Mouse (Mus musculus): Measurements from ENCODE around the gene Cpa4. TPM values are rescaled to one million over a fixed set of nuclear protein-coding genes. Genes with fewer than 3 reads are reported as not detected.

The Cpa4 gene
- polyA plus RNA-seq (2014; fragmentation: Illumina TruSeq; extraction: RNeasy Lipid Tissue Mini Kit (QIAGEN cat#74804); ENCODE audit: low read depth, low replicate concordance): not detected

DNA sequence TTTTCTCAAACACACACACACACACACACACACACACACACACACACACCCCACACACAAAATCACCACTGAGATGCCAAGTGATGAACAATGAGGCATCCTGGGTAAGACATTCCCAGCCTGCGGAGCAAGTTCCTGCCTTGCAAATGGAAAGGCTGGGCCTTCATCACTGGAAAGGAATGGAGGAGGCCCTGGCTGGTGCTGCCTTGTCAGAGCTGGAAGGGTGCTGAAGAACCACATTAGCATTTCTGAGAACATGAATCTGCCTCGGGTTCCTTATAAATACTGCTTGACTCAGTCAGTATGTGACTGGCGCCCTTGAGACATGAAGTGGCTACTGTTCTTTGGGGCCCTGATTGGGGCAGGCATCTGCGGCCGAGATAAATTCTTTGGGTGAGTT, at the start of gene Cpa4:
Gene Cpa4 (plus strand): TSS at position 301 of the 400 bp plus-strand sequence.

DNA sequence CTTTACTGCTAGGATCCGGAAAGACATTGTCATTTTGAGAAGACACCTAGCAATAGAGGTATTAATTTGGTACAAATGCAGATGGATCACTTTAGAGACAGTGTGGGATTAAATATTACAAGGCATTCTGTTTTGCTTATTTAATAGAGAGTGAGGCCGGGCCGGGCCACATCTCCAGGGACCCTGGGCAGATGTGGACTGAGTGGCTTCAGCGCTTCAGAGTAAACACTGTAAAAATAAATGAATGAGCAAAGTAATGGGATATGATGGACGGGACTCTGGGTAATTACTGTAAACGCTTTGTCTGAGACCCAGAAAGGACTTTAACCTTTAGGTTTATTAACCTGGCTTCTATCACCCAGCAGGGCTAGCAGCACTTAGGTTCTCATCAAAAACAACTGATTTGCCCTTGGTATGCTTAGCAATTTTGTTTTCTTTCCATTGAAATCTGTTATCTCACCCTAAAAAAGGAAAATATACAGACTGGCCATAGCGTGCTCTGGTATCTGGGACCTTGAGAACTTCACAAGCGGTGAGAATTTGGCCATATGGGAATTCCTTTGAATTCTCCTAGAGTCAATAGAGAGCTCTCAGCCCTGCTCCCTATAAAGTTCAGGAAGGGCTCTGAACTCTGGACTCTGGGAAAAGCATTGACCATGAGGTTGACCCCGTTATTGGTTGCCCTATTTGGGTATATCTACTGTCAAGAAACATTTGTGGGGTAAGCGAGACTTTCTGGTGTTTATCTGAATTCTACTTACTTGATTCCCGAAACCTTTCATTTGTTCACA, 27.0 kb upstream of the Cpa4 start, which contains the start of gene Cpa2:
Gene Cpa2 (plus strand): TSS at position 574 of the 791 bp plus-strand sequence.

DNA sequence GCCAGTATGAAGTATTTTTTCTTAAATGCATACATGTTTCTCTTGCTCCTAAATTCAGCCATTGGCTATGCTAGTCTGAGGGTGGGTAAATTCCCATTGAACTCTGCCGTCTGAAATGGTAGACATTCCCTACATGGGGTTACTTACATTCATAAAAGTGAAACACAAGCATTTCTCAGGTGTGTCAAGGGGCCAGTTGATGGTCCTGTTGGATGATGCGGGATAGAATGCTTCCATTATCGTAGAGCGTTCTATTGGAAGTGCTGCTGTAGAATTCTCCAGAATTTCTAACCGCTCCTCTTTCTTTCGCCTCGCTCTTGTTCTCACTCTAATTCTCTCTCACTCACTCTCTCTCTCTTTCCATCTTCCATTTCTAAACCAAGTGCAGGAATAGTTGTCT, 42.5 kb downstream of the Cpa4 start, which contains the start of gene Cpa5:
Gene Cpa5 (plus strand): TSS at position 301 of the 400 bp plus-strand sequence.

DNA sequence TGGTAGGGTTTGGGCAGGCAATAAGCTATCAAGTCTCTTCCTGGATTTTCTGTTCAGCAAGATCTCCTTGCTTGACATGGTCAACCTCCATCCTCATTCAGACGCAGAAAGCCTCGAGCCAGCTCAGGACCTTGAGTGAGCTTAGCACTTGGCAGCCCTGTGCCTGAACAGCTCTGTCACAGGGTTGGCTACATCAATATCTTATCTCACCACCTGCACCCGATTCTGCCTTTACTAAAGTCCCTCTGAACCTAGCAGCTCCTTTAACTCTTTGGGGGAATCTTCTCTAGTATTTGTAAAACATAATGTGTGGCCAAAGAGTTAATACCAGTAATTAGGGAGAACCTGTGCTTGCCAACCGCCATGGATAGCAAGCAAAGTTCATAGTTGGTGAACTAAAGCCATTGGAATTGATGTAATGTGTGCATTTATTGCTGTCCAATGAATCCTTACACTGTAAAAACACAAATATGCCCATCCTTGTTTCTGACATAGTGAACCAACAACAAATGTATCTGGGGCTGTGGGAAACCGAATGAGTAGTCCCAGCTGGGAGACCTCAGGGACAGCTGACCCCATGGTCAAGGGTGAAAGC, 70.6 kb downstream of the Cpa4 start, which contains the start of gene Cpa1:
Gene Cpa1 (plus strand): TSS at position 545 of the 595 bp plus-strand sequence.

Other genes starting within 250 kb of the Cpa4 start
- gene Zc3hc1, start 177.3 kb upstream of the Cpa4 start, polyA plus RNA-seq (2014; fragmentation: Illumina TruSeq; extraction: RNeasy Lipid Tissue Mini Kit (QIAGEN cat#74804); ENCODE audit: low read depth, low replicate concordance): 1.7 TPM
- gene Klhdc10, start 166.5 kb upstream of the Cpa4 start, polyA plus RNA-seq (2014; fragmentation: Illumina TruSeq; extraction: RNeasy Lipid Tissue Mini Kit (QIAGEN cat#74804); ENCODE audit: low read depth, low replicate concordance): 55.3 TPM
- 29.1 TPM for gene Tmem209, start 58.6 kb upstream of the Cpa4 start, polyA plus RNA-seq (2014; fragmentation: Illumina TruSeq; extraction: RNeasy Lipid Tissue Mini Kit (QIAGEN cat#74804); ENCODE audit: low read depth, low replicate concordance)
- gene Ssmem1, start 58.5 kb upstream of the Cpa4 start, polyA plus RNA-seq (2014; fragmentation: Illumina TruSeq; extraction: RNeasy Lipid Tissue Mini Kit (QIAGEN cat#74804); ENCODE audit: low read depth, low replicate concordance): not detected
- gene Cpa2, start 26.8 kb upstream of the Cpa4 start, polyA plus RNA-seq (2014; fragmentation: Illumina TruSeq; extraction: RNeasy Lipid Tissue Mini Kit (QIAGEN cat#74804); ENCODE audit: low read depth, low replicate concordance): not detected
- gene Cpa5, start 42.6 kb downstream of the Cpa4 start, polyA plus RNA-seq (2014; fragmentation: Illumina TruSeq; extraction: RNeasy Lipid Tissue Mini Kit (QIAGEN cat#74804); ENCODE audit: low read depth, low replicate concordance): not detected
- gene Cpa1, start 70.8 kb downstream of the Cpa4 start, polyA plus RNA-seq (2014; fragmentation: Illumina TruSeq; extraction: RNeasy Lipid Tissue Mini Kit (QIAGEN cat#74804); ENCODE audit: low read depth, low replicate concordance): not detected
- 5.0 TPM for gene Cep41, start 125.4 kb downstream of the Cpa4 start, polyA plus RNA-seq (2014; fragmentation: Illumina TruSeq; extraction: RNeasy Lipid Tissue Mini Kit (QIAGEN cat#74804); ENCODE audit: low read depth, low replicate concordance)
- gene Mest, start 155.2 kb downstream of the Cpa4 start, polyA plus RNA-seq (2014; fragmentation: Illumina TruSeq; extraction: RNeasy Lipid Tissue Mini Kit (QIAGEN cat#74804); ENCODE audit: low read depth, low replicate concordance): 2.8 TPM